Mouse (Mus musculus) myocyte (in vitro differentiated cells): Measurements from ENCODE around the gene Hax1.

ENCODE experiments used
- CEBPB ChIP-seq: IDR thresholded peaks from 2 replicates; pipeline ENCODE4 v1.6.1; 2011; ENCODE audit warnings: mild to moderate bottlenecking, moderate library complexity; ENCODE audit not compliant: poor library complexity, insufficient read depth, severe bottlenecking
- E2F4 ChIP-seq: IDR thresholded peaks from one replicate; pipeline ENCODE4 v1.6.1; 2011; ENCODE audit warnings: mild to moderate bottlenecking, control low read depth, moderate library complexity; ENCODE audit not compliant: insufficient read depth
- MYOD1 ChIP-seq, 3 experiments: IDR thresholded peaks; one replicate each; pipeline ENCODE4 v1.6.1; 2011; ENCODE audit warnings: control low read depth in 2 of 3, low read depth in 2 of 3, mild to moderate bottlenecking in 2 of 3, moderate library complexity in 1 of 3; ENCODE audit not compliant: insufficient read length in 2 of 3, control insufficient read depth in 1 of 3
- MYOG ChIP-seq, 3 experiments: IDR thresholded peaks; one replicate each; pipeline ENCODE4 v1.6.1; 2011; ENCODE audit warnings: control low read depth in 2 of 3, low read depth in 2 of 3, mild to moderate bottlenecking in 2 of 3; ENCODE audit not compliant: insufficient read length in 2 of 3, control insufficient read depth in 1 of 3, insufficient read depth in 1 of 3
- POLR2A ChIP-seq: IDR thresholded peaks from one replicate; pipeline ENCODE4 v1.6.1; 2011; ENCODE audit warnings: low read depth, mild to moderate bottlenecking, control low read depth, moderate library complexity; ENCODE audit not compliant: insufficient read length
- USF1 ChIP-seq: IDR thresholded peaks from one replicate; pipeline ENCODE4 v1.6.1; 2011; ENCODE audit warnings: low read depth, mild to moderate bottlenecking, control low read depth, moderate library complexity

- TF ChIP-seq POLR2A (no peak), CEBPB (no peak), E2F4 (no peak), MYOD1 (IDR thresholded peaks at IDR 0.05; ENCODE audit: control insufficient read depth in 1 of 3, insufficient read length in 2 of 3, low read depth in 2 of 3) (no peak), USF1 (no peak), MYOG (IDR thresholded peaks at IDR 0.05; ENCODE audit: control insufficient read depth in 1 of 3, insufficient read depth in 1 of 3, insufficient read length in 2 of 3, low read depth in 2 of 3) (no peak)
Observed at GRCm38 (mm10) chr3:89999830-90000229, 1.2 kb upstream of the Hax1 start.
